Mouse (Mus musculus) kidney, postnatal 10 days (tissue): ENCODE data around the gene Tns4.
A peak's percentile ranks its signal among the peaks of the same experiment; 100 is the strongest.

Source experiments
- DNase-seq: peaks from one replicate; pipeline ENCODE4 v3.0.0; 2021; ENCODE audit warnings: mixed read lengths

The Tns4 gene

GRCm38 (mm10) chr11:99089077-99089601 is at the start of gene Tns4:
Gene Tns4 (minus strand): TSS chr11:99089306.
- DNase-seq, result no peak

- DNase-seq, result no peak
Observed at GRCm38 (mm10) chr11:99137385-99137784, 48.3 kb upstream of the Tns4 start.

- DNase-seq, result no peak
Observed at GRCm38 (mm10) chr11:99136961-99137360, 47.9 kb upstream of the Tns4 start.

- DNase-seq, result no peak
Observed at GRCm38 (mm10) chr11:99136361-99136760, 47.3 kb upstream of the Tns4 start.

- DNase-seq, result peak; percentile 60
Observed at GRCm38 (mm10) chr11:99135047-99135440, 45.9 kb upstream of the Tns4 start.

GRCm38 (mm10) chr11:99134266-99135046 is 45.4 kb upstream of the Tns4 start:
- peak; percentile 30 for DNase-seq

- DNase-seq, result peak; percentile 75
Observed at GRCm38 (mm10) chr11:99133285-99133897, 44.3 kb upstream of the Tns4 start.

GRCm38 (mm10) chr11:99132091-99132730 is 43.1 kb upstream of the Tns4 start:
- peak; percentile 75 for DNase-seq

GRCm38 (mm10) chr11:99131463-99131840 is 42.3 kb upstream of the Tns4 start:
- no peak for DNase-seq

- no peak for DNase-seq
Observed at GRCm38 (mm10) chr11:99130736-99131462, 41.8 kb upstream of the Tns4 start.

- DNase-seq, result no peak
Observed at GRCm38 (mm10) chr11:99129287-99129686, 40.2 kb upstream of the Tns4 start.

GRCm38 (mm10) chr11:99127785-99128682 is 38.9 kb upstream of the Tns4 start:
- DNase-seq, result no peak

GRCm38 (mm10) chr11:99126482-99127253 is 37.6 kb upstream of the Tns4 start:
- DNase-seq, result peak; percentile 50

- no peak for DNase-seq
Observed at GRCm38 (mm10) chr11:99124635-99125029, 35.5 kb upstream of the Tns4 start.

GRCm38 (mm10) chr11:99123977-99124634 is 35.0 kb upstream of the Tns4 start:
- DNase-seq, result peak; percentile 81

- no peak for DNase-seq
Observed at GRCm38 (mm10) chr11:99122703-99123102, 33.6 kb upstream of the Tns4 start.

- DNase-seq, result no peak
Observed at GRCm38 (mm10) chr11:99121218-99121631, 32.1 kb upstream of the Tns4 start.

- DNase-seq, result peak; percentile 64
Observed at GRCm38 (mm10) chr11:99120524-99121217, 31.6 kb upstream of the Tns4 start.

- no peak for DNase-seq
Observed at GRCm38 (mm10) chr11:99118963-99119362, 29.9 kb upstream of the Tns4 start.

GRCm38 (mm10) chr11:99118420-99118819 is 29.3 kb upstream of the Tns4 start:
- DNase-seq, result no peak
